Mouse (Mus musculus) frontal cortex, adult (tissue): ENCODE data around the gene Cbx2.

Experiments used
- ATAC-seq: cut with Nextera tagmentation; 2 replicates; pipeline ENCODE4 v1.9.2; 2017; ENCODE audit warnings: mild to moderate bottlenecking, moderate library complexity, mixed read lengths; ENCODE audit not compliant: low TSS enrichment

The Cbx2 gene

GRCm38 (mm10) chr11:119058041-119058995 lies 35.6 kb downstream of the Cbx2 start:
- no peak for ATAC-seq

GRCm38 (mm10) chr11:119059256-119059655 lies 36.5 kb downstream of the Cbx2 start:
- ATAC-seq = no peak

GRCm38 (mm10) chr11:119066841-119067240 lies 44.1 kb downstream of the Cbx2 start:
- no peak for ATAC-seq

- no peak for ATAC-seq
These were observed 49.5 kb downstream of the Cbx2 start for GRCm38 (mm10) chr11:119072239-119072638.

GRCm38 (mm10) chr11:119072986-119073385 lies 50.2 kb downstream of the Cbx2 start:
- ATAC-seq = no peak

- no peak for ATAC-seq
These were observed 51.2 kb downstream of the Cbx2 start for GRCm38 (mm10) chr11:119073876-119074433.

GRCm38 (mm10) chr11:119075805-119076204 lies 53.0 kb downstream of the Cbx2 start:
- ATAC-seq = no peak

- ATAC-seq = no peak
These were observed 55.0 kb downstream of the Cbx2 start for GRCm38 (mm10) chr11:119077755-119078154.

- no peak for ATAC-seq
These were observed 56.1 kb downstream of the Cbx2 start for GRCm38 (mm10) chr11:119078691-119079444.

DNA sequence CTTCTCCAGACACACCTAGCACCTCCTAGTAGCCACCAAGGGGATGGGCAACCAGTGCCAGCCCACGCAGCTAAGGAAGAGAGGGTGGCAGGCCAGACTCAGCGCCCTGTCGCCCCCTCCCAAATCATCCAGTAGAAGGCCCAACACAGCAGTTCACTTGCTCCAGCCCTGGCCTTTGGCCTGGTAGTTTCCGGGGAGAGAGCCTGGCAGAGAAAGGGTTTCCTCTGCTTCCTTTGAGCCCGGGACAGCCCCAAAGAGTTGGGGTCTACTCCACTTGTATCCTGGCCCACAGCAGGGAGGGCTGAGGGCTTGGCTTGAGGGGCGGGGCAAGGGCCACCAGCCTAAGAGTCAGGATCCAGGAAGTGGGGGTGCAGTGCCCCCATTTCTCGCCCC lies 56.7 kb downstream of the Cbx2 start:
- ATAC-seq = no peak

DNA sequence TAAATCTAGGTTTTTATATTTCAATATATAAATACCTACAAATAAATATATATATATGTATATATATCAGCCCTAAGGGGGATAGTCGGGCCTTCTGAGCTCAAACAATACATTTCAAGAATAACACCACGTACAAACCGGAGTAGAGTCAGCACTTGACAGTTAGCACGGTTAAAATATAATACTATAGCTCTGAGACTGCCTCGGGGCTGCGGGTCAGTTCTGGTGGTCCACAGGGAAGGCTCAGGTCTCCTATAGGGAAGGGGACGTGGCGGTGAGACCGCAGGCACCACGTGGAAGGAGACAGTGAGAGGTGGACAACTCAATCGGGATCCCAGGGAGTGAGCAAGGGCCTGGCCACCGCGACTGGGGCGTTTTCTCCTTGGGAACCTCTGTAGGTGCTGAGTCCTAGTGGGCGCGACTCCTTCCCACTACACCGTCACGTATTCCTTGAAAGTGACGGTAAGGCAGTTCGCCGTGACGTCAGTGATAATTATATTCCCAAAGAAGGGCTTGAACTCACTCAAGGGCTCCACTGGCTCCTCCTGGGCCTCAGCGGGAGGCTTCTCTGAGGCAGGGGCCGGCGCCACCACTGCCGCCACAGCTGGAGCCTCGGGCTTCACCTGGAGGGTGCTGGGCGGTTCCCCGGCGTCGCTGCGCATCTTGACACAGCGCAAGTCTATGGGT lies 57.8 kb downstream of the Cbx2 start:
- ATAC-seq = no peak
